Mouse (Mus musculus) liver, embryonic 14.5 days (tissue): ENCODE measurements around the gene Lhfpl5.

ENCODE experiments used
- CTCF ChIP-seq: IDR thresholded peaks from 2 replicates; pipeline ENCODE4 v1.5.1; 2016; ENCODE audit warnings: antibody characterized with exemption, low read depth, control low read depth
- EP300 ChIP-seq: IDR thresholded peaks from 2 replicates; pipeline ENCODE4 v1.6.1; 2016; ENCODE audit warnings: antibody characterized with exemption, low read depth

GRCm38 (mm10) chr17:28591476-28591875, 16.0 kb downstream of the Lhfpl5 start:
- TF ChIP-seq CTCF (no peak), EP300 (no peak)
